Mouse (Mus musculus): Measurements from ENCODE around the gene Ergic1.

The Ergic1 gene

GRCm38 (mm10) chr17:26699819-26700616 is 138.7 kb downstream of the Ergic1 start:
- no peak for DNase-seq (ENCODE audit: low spot score)

GRCm38 (mm10) chr17:26701565-26701964 is 140.3 kb downstream of the Ergic1 start:
- no peak for DNase-seq (ENCODE audit: low spot score)

GRCm38 (mm10) chr17:26702621-26703020 is 141.3 kb downstream of the Ergic1 start:
- no peak for DNase-seq (ENCODE audit: low spot score)

GRCm38 (mm10) chr17:26703671-26704070 is 142.4 kb downstream of the Ergic1 start:
- no peak for DNase-seq (ENCODE audit: low spot score)

- DNase-seq (ENCODE audit: low spot score), result no peak
Observed at GRCm38 (mm10) chr17:26705463-26706359, 144.4 kb downstream of the Ergic1 start.

All from embryo, embryonic 10 days (tissue).